Mouse (Mus musculus): ENCODE measurements around the gene Olfr1314. TPM values are rescaled to one million over a fixed set of nuclear protein-coding genes. Genes with fewer than 3 reads are reported as not detected.

The Olfr1314 gene
- polyA plus RNA-seq (2012; rRNA removed): not detected in 2 replicates

GRCm38 (mm10) chr2:112096681-112097080, at the start of gene Olfr1314:
Gene Olfr1314, minus strand, starts transcription at chr2:112096781.

GRCm38 (mm10) chr2:112140029-112140428, 43.4 kb upstream of the Olfr1314 start, which contains the start of gene Olfr1317:
Gene Olfr1317, plus strand, starts transcription at chr2:112140329.

GRCm38 (mm10) chr2:112134877-112135276, 38.3 kb upstream of the Olfr1314 start, which contains the start of gene Olfr1316:
Gene Olfr1316, minus strand, starts transcription at chr2:112134977.

GRCm38 (mm10) chr2:112115340-112115739, 18.8 kb upstream of the Olfr1314 start, which contains the start of gene Olfr1315-ps1:
Gene Olfr1315-ps1, minus strand, starts transcription at chr2:112115440.

GRCm38 (mm10) chr2:112077743-112078142, 18.8 kb downstream of the Olfr1314 start, which contains the start of gene Olfr1313:
Gene Olfr1313, minus strand, starts transcription at chr2:112077843.

GRCm38 (mm10) chr2:112050138-112050537, 46.4 kb downstream of the Olfr1314 start, which contains the start of gene Olfr1312:
Gene Olfr1312, minus strand, starts transcription at chr2:112050238.

Other genes with a start within 250 kb of the Olfr1314 start
- not detected in 2 replicates for gene Olfr1305, start 219.6 kb downstream of the Olfr1314 start, polyA plus RNA-seq (2012; rRNA removed)
- not detected in 2 replicates for gene Olfr1306, start 180.5 kb downstream of the Olfr1314 start, polyA plus RNA-seq (2012; rRNA removed)
- under 0.01 TPM in 1 of 2 replicates, not detected in the other for gene Olfr1307, start 147.3 kb downstream of the Olfr1314 start, polyA plus RNA-seq (2012; rRNA removed)
- gene Olfr1308, start 131.8 kb downstream of the Olfr1314 start, polyA plus RNA-seq (2012; rRNA removed): not detected in 2 replicates
- not detected in 2 replicates for gene Olfr1309, start 106.5 kb downstream of the Olfr1314 start, polyA plus RNA-seq (2012; rRNA removed)
- gene Olfr1310, start 84.1 kb downstream of the Olfr1314 start, polyA plus RNA-seq (2012; rRNA removed): not detected in 2 replicates
- not detected in 2 replicates for gene Olfr1311, start 72.4 kb downstream of the Olfr1314 start, polyA plus RNA-seq (2012; rRNA removed)
- gene Olfr1312, start 46.5 kb downstream of the Olfr1314 start, polyA plus RNA-seq (2012; rRNA removed): not detected in 2 replicates
- gene Olfr1313, start 18.9 kb downstream of the Olfr1314 start, polyA plus RNA-seq (2012; rRNA removed): not detected in 2 replicates
- not detected in 2 replicates for gene Olfr1315-ps1, start 18.7 kb upstream of the Olfr1314 start, polyA plus RNA-seq (2012; rRNA removed)
- not detected in 2 replicates for gene Olfr1316, start 38.2 kb upstream of the Olfr1314 start, polyA plus RNA-seq (2012; rRNA removed)
- gene Olfr1317, start 43.5 kb upstream of the Olfr1314 start, polyA plus RNA-seq (2012; rRNA removed): not detected in 2 replicates
- gene Olfr1318, start 57.4 kb upstream of the Olfr1314 start, polyA plus RNA-seq (2012; rRNA removed): not detected in 2 replicates
- 30.2 and 30.4 TPM in 2 replicates for gene Lpcat4, start 142.7 kb upstream of the Olfr1314 start, polyA plus RNA-seq (2012; rRNA removed)
- not detected in 2 replicates for gene Nutm1, start 162.5 kb upstream of the Olfr1314 start, polyA plus RNA-seq (2012; rRNA removed)
- gene Nop10, start 165.1 kb upstream of the Olfr1314 start, polyA plus RNA-seq (2012; rRNA removed): 48.0 and 121 TPM in 2 replicates
- gene Slc12a6, start 169.0 kb upstream of the Olfr1314 start, polyA plus RNA-seq (2012; rRNA removed): 26.2 and 33.4 TPM in 2 replicates
- gene Gm21985, start 169.5 kb upstream of the Olfr1314 start, polyA plus RNA-seq (2012; rRNA removed): 0.04 TPM in 1 of 2 replicates, not detected in the other